Mouse (Mus musculus) forebrain, embryonic 16.5 days (tissue): ENCODE results near the gene Qtrt1. TPM values are rescaled to one million over a fixed set of nuclear protein-coding genes. Genes with fewer than 3 reads are reported as not detected.

ENCODE experiments used
- ATAC-seq: fragments of 200-750 bp; cut with Nextera tagmentation; 2 replicates; pipeline ENCODE4 v1.8.0; 2017; ENCODE audit warnings: mild to moderate bottlenecking, moderate library complexity
- H3K27ac ChIP-seq: fragments of 300-500 bp; sonication (generic); 2 replicates; pipeline ENCODE4 v1.5.1; 2014; ENCODE audit warnings: low read length, control low read depth
- H3K27me3 ChIP-seq: fragments of 300-500 bp; sonication (generic); replicated peaks from 2 replicates; pipeline ENCODE4 v1.6.1; 2014; ENCODE audit warnings: low read length; ENCODE audit not compliant: control insufficient read depth, insufficient read depth
- H3K36me3 ChIP-seq: fragments of 300-500 bp; sonication (generic); 2 replicates; pipeline ENCODE4 v1.6.1; 2014; ENCODE audit not compliant: control insufficient read depth, insufficient read depth
- H3K4me1 ChIP-seq: fragments of 300-500 bp; sonication (generic); replicated peaks from 2 replicates; pipeline ENCODE4 v1.6.1; 2014; ENCODE audit warnings: low read length; ENCODE audit not compliant: control insufficient read depth, insufficient read depth
- H3K4me2 ChIP-seq: fragments of 300-500 bp; sonication (generic); 2 replicates; pipeline ENCODE4 v1.6.1; 2014; ENCODE audit warnings: mild to moderate bottlenecking, low read length, control low read depth
- H3K4me3 ChIP-seq: fragments of 300-500 bp; sonication (generic); replicated peaks from 2 replicates; pipeline ENCODE4 v1.5.1; 2014; ENCODE audit warnings: mild to moderate bottlenecking, low read length, control low read depth
- H3K9ac ChIP-seq: fragments of 300-500 bp; sonication (generic); replicated peaks from 2 replicates; pipeline ENCODE4 v1.6.1; 2014; ENCODE audit warnings: low read depth, low read length, control low read depth
- H3K9me3 ChIP-seq: fragments of 300-500 bp; sonication (generic); 2 replicates; pipeline ENCODE4 v1.6.1; 2016; ENCODE audit warnings: low read length; ENCODE audit not compliant: control insufficient read depth
- WGBS: fragments of 180-500 bp; shearing (Covaris S2); extraction: QIAGEN DNeasy Blood & Tissue Kit; methylation state at CpG from one replicate; pipeline ENCODE4 v1.1.7; 2014; 5-methylcytosine and 5-hydroxymethylcytosine counted together
- polyA plus RNA-seq: library from polyadenylated mRNA; unstranded; fragments of >200 nt; fragmentation: Nextera tagmentation; extraction: Ambion mirVana; gene quantifications from 2 replicates; pipeline ENCODE4 v1.2.1, GENCODE M21; 2015

The Qtrt1 gene
- polyA plus RNA-seq, 1 experiment from 2014 or later: 53.8 TPM

GRCm38 (mm10) chr9:21428178-21428577, 16.5 kb downstream of the Qtrt1 start:
- no peak for ATAC-seq
- 92% methylated on average over 6 of the region's 6 CpGs for WGBS
- no peaks in the 10 kb centered on the region for H3K27me3 ChIP-seq

DNA sequence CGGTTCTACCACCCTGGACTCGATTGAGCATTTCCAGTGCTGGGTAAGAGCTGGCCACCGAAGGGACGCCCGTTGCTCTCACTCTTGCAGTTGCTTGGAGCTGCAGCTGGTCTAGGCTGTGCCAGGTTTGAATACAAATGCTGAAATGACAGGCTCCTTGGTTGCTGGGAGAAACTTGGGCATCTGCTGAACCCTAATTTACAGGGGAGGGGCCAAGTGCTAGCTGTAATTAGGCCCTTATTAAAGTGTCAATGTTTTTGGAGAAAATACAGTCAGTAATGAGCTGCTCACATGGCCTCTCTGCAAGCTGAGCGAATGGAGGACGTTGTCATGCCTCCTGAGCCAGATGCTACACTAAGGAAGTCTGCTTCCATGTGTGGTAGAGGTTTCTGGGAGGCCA, 19.1 kb downstream of the Qtrt1 start:
- Histone ChIP-seq H3K9ac (no peak overlapping the region), H3K4me1 (peaks cover 56% of the 10 kb centered on the region), H3K9me3 (no peaks in the 10 kb centered on the region), H3K27me3 (no peaks in the 10 kb centered on the region), H3K4me3 (no peak overlapping the region), H3K27ac (peak overlapping the region; percentile 69), H3K4me2 (no peak overlapping the region), H3K36me3 (no peaks in the 10 kb centered on the region)
- 11% methylated on average over 7 of the region's 7 CpGs for WGBS
- ATAC-seq: peak; percentile 91

More at GRCm38 (mm10) chr9:21428178-21428577, 16.5 kb downstream of the Qtrt1 start:
- H3K36me3 ChIP-seq: no peaks in the 10 kb centered on the region
- H3K4me2 ChIP-seq: no peak overlapping the region
- H3K9ac ChIP-seq: no peak overlapping the region
- H3K4me1 ChIP-seq: peaks cover 51% of the 10 kb centered on the region
- no peak overlapping the region for H3K4me3 ChIP-seq
- no peak overlapping the region for H3K27ac ChIP-seq
- H3K9me3 ChIP-seq: no peaks in the 10 kb centered on the region

DNA sequence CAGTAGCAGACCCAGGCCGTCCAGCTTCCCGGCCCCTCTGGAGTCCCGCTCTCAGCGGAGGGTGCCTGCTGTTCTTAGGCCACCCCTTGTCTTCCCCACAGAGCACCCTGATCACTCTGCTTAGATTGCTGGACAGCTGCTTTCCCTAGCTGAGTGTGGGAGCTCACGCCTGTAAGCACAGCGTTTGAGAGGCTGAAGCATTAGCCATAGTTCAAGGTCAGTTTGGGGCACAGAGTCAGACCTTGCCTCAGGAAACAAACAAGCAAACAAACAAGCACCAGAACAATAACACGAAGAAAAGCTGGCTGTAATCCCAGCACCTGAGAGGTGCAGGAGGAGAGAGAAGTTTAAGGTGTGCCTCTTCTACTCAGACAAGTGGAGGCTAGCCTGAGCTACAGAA, 20.4 kb downstream of the Qtrt1 start:
- H3K9ac ChIP-seq: no peak overlapping the region
- no peaks in the 10 kb centered on the region for H3K36me3 ChIP-seq
- no peaks in the 10 kb centered on the region for H3K27me3 ChIP-seq
- WGBS: 86% methylated on average over 7 of the region's 7 CpGs
- H3K4me3 ChIP-seq: no peak overlapping the region
- no peak overlapping the region for H3K27ac ChIP-seq
- peaks cover 43% of the 10 kb centered on the region for H3K4me1 ChIP-seq
- no peak for ATAC-seq
- H3K9me3 ChIP-seq: no peaks in the 10 kb centered on the region
- H3K4me2 ChIP-seq: no peak overlapping the region

- WGBS: 80% methylated on average over 8 of the region's 8 CpGs
- no peaks in the 10 kb centered on the region for H3K27me3 ChIP-seq
Observed at GRCm38 (mm10) chr9:21433766-21434165, 22.1 kb downstream of the Qtrt1 start.

GRCm38 (mm10) chr9:21434410-21434809, 22.8 kb downstream of the Qtrt1 start:
- no peak overlapping the region for H3K4me3 ChIP-seq
- H3K9me3 ChIP-seq: no peaks in the 10 kb centered on the region
- no peaks in the 10 kb centered on the region for H3K27me3 ChIP-seq
- WGBS: 88% methylated on average over 2 of the region's 2 CpGs
- no peak overlapping the region for H3K4me2 ChIP-seq
- H3K36me3 ChIP-seq: no peaks in the 10 kb centered on the region
- ATAC-seq: no peak
- H3K9ac ChIP-seq: no peak overlapping the region
- H3K4me1 ChIP-seq: peaks cover 31% of the 10 kb centered on the region
- H3K27ac ChIP-seq: no peak overlapping the region

More at GRCm38 (mm10) chr9:21433766-21434165, 22.1 kb downstream of the Qtrt1 start:
- H3K4me1 ChIP-seq: peaks cover 33% of the 10 kb centered on the region
- H3K27ac ChIP-seq: no peak overlapping the region
- no peak overlapping the region for H3K9ac ChIP-seq
- no peak for ATAC-seq
- no peaks in the 10 kb centered on the region for H3K9me3 ChIP-seq
- no peak overlapping the region for H3K4me3 ChIP-seq
- no peak overlapping the region for H3K4me2 ChIP-seq
- H3K36me3 ChIP-seq: no peaks in the 10 kb centered on the region

GRCm38 (mm10) chr9:21435777-21436635, 24.4 kb downstream of the Qtrt1 start:
- Histone ChIP-seq H3K9me3 (no peaks in the 10 kb centered on the region), H3K4me3 (no peak overlapping the region), H3K9ac (no peak overlapping the region), H3K36me3 (no peaks in the 10 kb centered on the region), H3K27me3 (no peaks in the 10 kb centered on the region), H3K4me2 (no peak overlapping the region), H3K27ac (no peak overlapping the region), H3K4me1 (peaks cover 16% of the 10 kb centered on the region)
- WGBS: 94% methylated on average over 7 of the region's 7 CpGs
- no peak for ATAC-seq

DNA sequence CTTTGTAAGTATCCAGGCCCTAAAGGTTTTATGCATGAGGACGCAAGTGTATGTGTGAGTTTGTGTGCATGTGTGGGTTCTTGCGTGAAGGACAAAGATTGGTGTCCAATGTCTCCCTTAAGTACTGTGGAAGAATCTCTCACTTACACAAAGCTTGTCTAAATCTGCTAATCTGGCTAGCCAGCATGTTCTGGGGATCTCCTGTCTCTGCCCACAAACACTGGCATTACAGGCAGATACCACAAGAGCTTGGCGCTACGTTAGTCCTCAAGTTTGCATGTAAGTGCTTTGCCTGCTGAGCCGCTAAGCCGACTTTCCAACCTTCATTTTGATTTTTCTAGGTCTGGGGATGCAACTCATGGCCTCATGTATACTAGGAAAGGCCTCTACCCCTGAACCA, 25.9 kb downstream of the Qtrt1 start:
- H3K9me3 ChIP-seq: no peaks in the 10 kb centered on the region
- H3K36me3 ChIP-seq: no peaks in the 10 kb centered on the region
- 89% methylated on average over 6 of the region's 6 CpGs for WGBS
- H3K27me3 ChIP-seq: no peaks in the 10 kb centered on the region
- no peak for ATAC-seq
- no peak overlapping the region for H3K9ac ChIP-seq
- H3K4me1 ChIP-seq: peaks cover 11% of the 10 kb centered on the region
- no peak overlapping the region for H3K4me3 ChIP-seq
- no peak overlapping the region for H3K4me2 ChIP-seq
- no peak overlapping the region for H3K27ac ChIP-seq

DNA sequence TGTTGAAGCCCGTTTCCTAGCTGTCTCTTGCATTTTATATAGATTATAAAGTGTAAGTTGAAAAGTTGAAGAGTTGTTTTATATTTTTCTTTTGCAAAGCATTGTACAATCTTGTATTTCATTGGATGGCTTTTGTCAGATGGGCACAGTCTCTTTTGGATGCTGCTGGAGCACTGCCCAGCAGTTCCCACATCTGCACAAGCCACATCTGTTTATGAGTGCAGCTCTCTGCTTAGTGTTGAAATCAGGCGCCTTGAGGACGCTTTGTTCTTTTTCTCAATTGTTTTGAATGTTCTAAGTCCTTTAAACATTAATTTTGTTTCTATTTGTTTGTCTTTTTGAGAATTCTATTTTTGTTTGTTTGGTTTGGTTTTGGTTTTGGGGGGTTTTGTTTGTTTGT, 26.6 kb downstream of the Qtrt1 start:
- WGBS: 56% methylated on average over 3 of the region's 3 CpGs
- Histone ChIP-seq H3K4me2 (no peak overlapping the region), H3K27ac (no peak overlapping the region), H3K4me3 (no peak overlapping the region), H3K4me1 (peaks cover 8% of the 10 kb centered on the region), H3K9ac (no peak overlapping the region), H3K36me3 (no peaks in the 10 kb centered on the region), H3K9me3 (no peaks in the 10 kb centered on the region), H3K27me3 (no peaks in the 10 kb centered on the region)
- ATAC-seq: no peak

- H3K27me3 ChIP-seq: no peaks in the 10 kb centered on the region
- no peak overlapping the region for H3K27ac ChIP-seq
- H3K4me1 ChIP-seq: no peaks in the 10 kb centered on the region
- H3K4me3 ChIP-seq: no peak overlapping the region
- no peaks in the 10 kb centered on the region for H3K36me3 ChIP-seq
- H3K9ac ChIP-seq: no peak overlapping the region
- no peaks in the 10 kb centered on the region for H3K9me3 ChIP-seq
- H3K4me2 ChIP-seq: no peak overlapping the region
- 76% methylated on average over 3 of the region's 3 CpGs for WGBS
- ATAC-seq: no peak
Observed at GRCm38 (mm10) chr9:21439456-21439855, 27.8 kb downstream of the Qtrt1 start.
